Mouse (Mus musculus): ENCODE results near the gene Pcgf3.

Gene Pcgf3

GRCm38 (mm10) chr5:108461082-108462065 lies at the start of gene Pcgf3:
Pcgf3 (plus strand) TSS chr5:108461232.
- DNase-seq = peak; percentile 99

- DNase-seq = no peak
These were observed 46.3 kb upstream of the Pcgf3 start for GRCm38 (mm10) chr5:108414711-108415110.

GRCm38 (mm10) chr5:108422741-108423140 lies 38.3 kb upstream of the Pcgf3 start:
- DNase-seq = no peak

- DNase-seq = no peak
These were observed 37.6 kb upstream of the Pcgf3 start for GRCm38 (mm10) chr5:108423427-108423826.

- peak in 1 of 2 experiments; percentile 13 for DNase-seq
These were observed 33.8 kb upstream of the Pcgf3 start for GRCm38 (mm10) chr5:108427186-108427585.

- no peak for DNase-seq
These were observed 29.8 kb upstream of the Pcgf3 start for GRCm38 (mm10) chr5:108431196-108431595.

- DNase-seq = peak; percentile 87 to 90
These were observed 27.0 kb upstream of the Pcgf3 start, which contains the start of gene Atp5k for GRCm38 (mm10) chr5:108433804-108434587. Atp5k (minus strand) TSS chr5:108434448.

- no peak for DNase-seq
These were observed 24.9 kb upstream of the Pcgf3 start for GRCm38 (mm10) chr5:108436101-108436500.

GRCm38 (mm10) chr5:108446973-108447372 lies 14.1 kb upstream of the Pcgf3 start:
- DNase-seq = no peak

- DNase-seq = no peak
These were observed 13.2 kb upstream of the Pcgf3 start for GRCm38 (mm10) chr5:108447857-108448256.

GRCm38 (mm10) chr5:108448785-108449668 lies 12.0 kb upstream of the Pcgf3 start, which contains the start of gene Mfsd7a:
Mfsd7a (minus strand) TSS chr5:108448891.
- no peak for DNase-seq

GRCm38 (mm10) chr5:108450837-108451540 lies 10.0 kb upstream of the Pcgf3 start:
- DNase-seq = no peak

- DNase-seq = no peak
These were observed 9.4 kb upstream of the Pcgf3 start for GRCm38 (mm10) chr5:108451611-108452010.

- no peak for DNase-seq
These were observed 8.6 kb upstream of the Pcgf3 start for GRCm38 (mm10) chr5:108452422-108452821.

GRCm38 (mm10) chr5:108454094-108454493 lies 6.9 kb upstream of the Pcgf3 start:
- no peak for DNase-seq

GRCm38 (mm10) chr5:108458706-108459105 lies 2.3 kb upstream of the Pcgf3 start:
- peak in 1 of 2 experiments; percentile 41 for DNase-seq

- peak in 1 of 2 experiments; percentile 12 for DNase-seq
These were observed 571 bp upstream of the Pcgf3 start for GRCm38 (mm10) chr5:108460461-108460860.

- DNase-seq = no peak
These were observed 1.4 kb downstream of the Pcgf3 start for GRCm38 (mm10) chr5:108462446-108462845.

- no peak for DNase-seq
These were observed 4.3 kb downstream of the Pcgf3 start for GRCm38 (mm10) chr5:108465131-108465891.

- no peak for DNase-seq
These were observed 5.6 kb downstream of the Pcgf3 start for GRCm38 (mm10) chr5:108466647-108467046.

GRCm38 (mm10) chr5:108469617-108470016 lies 8.6 kb downstream of the Pcgf3 start:
- DNase-seq = no peak
